Mouse (Mus musculus): Measurements from ENCODE around the gene Pgm2l1. TPM values are rescaled to one million over a fixed set of nuclear protein-coding genes. Genes with fewer than 3 reads are reported as not detected.

Gene Pgm2l1
- polyA plus RNA-seq, 1 experiment from 2014 or later = 2.6 TPM

DNA sequence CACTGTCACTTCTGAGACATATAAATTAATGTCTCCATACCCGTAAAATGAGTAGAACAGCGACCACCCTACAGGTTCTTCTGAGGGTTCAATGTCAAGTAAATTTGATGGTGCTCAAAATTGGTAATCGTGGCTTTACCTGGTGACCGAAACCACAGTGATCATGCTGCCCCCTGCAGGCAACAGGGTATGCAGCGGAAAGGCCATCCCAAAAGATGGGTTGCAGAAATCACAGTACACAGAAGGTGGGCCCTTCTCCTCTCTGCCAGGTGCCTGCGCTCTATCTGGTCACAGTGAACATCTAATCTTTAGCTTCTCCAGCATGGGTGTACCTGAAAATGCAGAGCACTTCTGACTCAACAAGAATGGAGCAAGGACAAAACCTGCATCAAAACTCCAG is 98.3 kb downstream of the Pgm2l1 start:
- peaks cover 7% of the 10 kb centered on the region; the same call in 1 of the 2 replicates for H3K36me3 ChIP-seq (ENCODE audit: control insufficient read depth, insufficient read depth, low read length)

DNA sequence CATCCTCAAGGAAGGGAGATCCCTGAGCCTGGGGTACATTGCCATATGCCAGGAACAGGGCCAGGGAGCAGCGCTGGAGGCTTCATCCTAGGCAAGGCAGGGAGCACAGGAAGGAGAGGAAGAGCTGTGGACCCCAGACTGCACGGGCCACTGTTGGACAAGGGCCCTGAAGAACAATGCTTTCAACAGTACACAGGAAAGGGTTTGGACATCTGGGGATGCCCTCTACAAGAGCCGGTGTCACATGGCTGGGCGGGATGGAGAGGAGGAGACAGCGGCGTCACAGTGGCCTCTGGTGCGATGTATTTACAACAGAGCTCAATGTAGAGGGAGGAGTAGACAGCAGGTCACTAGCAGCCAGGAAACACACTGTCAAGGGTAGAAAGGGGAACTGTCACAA is 100.3 kb downstream of the Pgm2l1 start:
- H3K9me3 ChIP-seq (replicated peaks; ENCODE audit: control insufficient read depth, low read length) = no peaks in the 10 kb centered on the region
- no peaks in the 10 kb centered on the region for H3K4me1 ChIP-seq (ENCODE audit: control insufficient read depth, insufficient read depth, low read length)
- H3K27ac ChIP-seq (ENCODE audit: low read depth, low read length) = no peak overlapping the region
- no peak overlapping the region for H3K9ac ChIP-seq (ENCODE audit: low read depth, low read length)
- WGBS (ENCODE audit: insufficient replicate concordance) = 80% methylated on average over 7 of the region's 7 CpGs
- H3K27me3 ChIP-seq (ENCODE audit: control insufficient read depth, insufficient read depth, low read length) = no peaks in the 10 kb centered on the region
- no peak for ATAC-seq (replicated peaks; ENCODE audit: insufficient number of reproducible peaks, low FRiP score, low TSS enrichment)
- peaks cover 10% of the 10 kb centered on the region for H3K36me3 ChIP-seq (ENCODE audit: control insufficient read depth, insufficient read depth, low read length)
- H3K4me3 ChIP-seq (ENCODE audit: low read depth, low read length) = no peak overlapping the region
- no peak overlapping the region for H3K4me2 ChIP-seq

More for the DNA sequence above, 98.3 kb downstream of the Pgm2l1 start:
- H3K9ac ChIP-seq (ENCODE audit: low read depth, low read length) = no peak overlapping the region
- no peak overlapping the region for H3K4me2 ChIP-seq
- no peak overlapping the region for H3K4me3 ChIP-seq (ENCODE audit: low read depth, low read length)
- 71% methylated on average over 6 of the region's 6 CpGs for WGBS (ENCODE audit: insufficient replicate concordance)
- ATAC-seq (replicated peaks; ENCODE audit: insufficient number of reproducible peaks, low FRiP score, low TSS enrichment) = no peak
- no peaks in the 10 kb centered on the region for H3K9me3 ChIP-seq (replicated peaks; ENCODE audit: control insufficient read depth, low read length)
- no peaks in the 10 kb centered on the region for H3K27me3 ChIP-seq (ENCODE audit: control insufficient read depth, insufficient read depth, low read length)
- no peak overlapping the region for H3K27ac ChIP-seq (ENCODE audit: low read depth, low read length)
- no peaks in the 10 kb centered on the region for H3K4me1 ChIP-seq (ENCODE audit: control insufficient read depth, insufficient read depth, low read length)

Other genes starting within 250 kb of the Pgm2l1 start
- gene Rnf169, start 246.9 kb upstream of the Pgm2l1 start, polyA plus RNA-seq (2014; fragmentation: Nextera tagmentation; extraction: Ambion mirVana) = 4.3 and 4.7 TPM in 2 replicates
- gene Chrdl2, start 221.2 kb upstream of the Pgm2l1 start, polyA plus RNA-seq (2014; fragmentation: Nextera tagmentation; extraction: Ambion mirVana) = 0.10 TPM in 1 of 2 replicates, not detected in the other
- 44.6 and 50.6 TPM in 2 replicates for gene Pold3, start 105.8 kb upstream of the Pgm2l1 start, polyA plus RNA-seq (2014; fragmentation: Nextera tagmentation; extraction: Ambion mirVana)
- 12.8 and 17.3 TPM in 2 replicates for gene Lipt2, start 68.1 kb upstream of the Pgm2l1 start, polyA plus RNA-seq (2014; fragmentation: Nextera tagmentation; extraction: Ambion mirVana)
- gene Kcne3, start 50.9 kb upstream of the Pgm2l1 start, polyA plus RNA-seq (2014; fragmentation: Nextera tagmentation; extraction: Ambion mirVana) = 5.7 and 5.9 TPM in 2 replicates
- gene P4ha3, start 58.1 kb downstream of the Pgm2l1 start, polyA plus RNA-seq (2014; fragmentation: Nextera tagmentation; extraction: Ambion mirVana) = 16.2 and 17.5 TPM in 2 replicates
- 20.4 and 22.7 TPM in 2 replicates for gene C2cd3, start 144.8 kb downstream of the Pgm2l1 start, polyA plus RNA-seq (2014; fragmentation: Nextera tagmentation; extraction: Ambion mirVana)
- gene Ppme1, start 144.9 kb downstream of the Pgm2l1 start, polyA plus RNA-seq (2014; fragmentation: Nextera tagmentation; extraction: Ambion mirVana) = 56.4 and 62.2 TPM in 2 replicates
- not detected in 2 replicates for gene Ucp3, start 245.6 kb downstream of the Pgm2l1 start, polyA plus RNA-seq (2014; fragmentation: Nextera tagmentation; extraction: Ambion mirVana)